Mouse (Mus musculus) E14TG2a.4 (cell line): ENCODE data around the gene Ppp2r2c.

Experiments
- CTCF ChIP-seq: conservative IDR thresholded peaks from 2 replicates; pipeline ENCODE4 v1.5.1; 2014; ENCODE audit warnings: low read length
- NANOG ChIP-seq: IDR thresholded peaks from 2 replicates; pipeline ENCODE4 v1.6.1; 2014; ENCODE audit warnings: borderline replicate concordance, low read length, mixed read lengths
- POU5F1 ChIP-seq: IDR thresholded peaks from 2 replicates; pipeline ENCODE4 v1.6.1; 2014; ENCODE audit warnings: low read length, borderline replicate concordance

- TF ChIP-seq CTCF (no peak), NANOG (no peak), POU5F1 (no peak)
Observed at GRCm38 (mm10) chr5:36922811-36923210, 54.5 kb downstream of the Ppp2r2c start.
